Mouse (Mus musculus) right cerebral cortex, postnatal 36 days (tissue): ENCODE data around the gene Pcnx2.
A peak's percentile ranks its signal among the peaks of the same experiment; 100 is the strongest.

ENCODE experiments used
- DNase-seq, 2 experiments: peaks; one replicate each; pipeline ENCODE4 v3.0.0; 2022; ENCODE audit warnings: low spot score in 2 of 2, mixed read lengths in 1 of 2

The Pcnx2 gene

DNA sequence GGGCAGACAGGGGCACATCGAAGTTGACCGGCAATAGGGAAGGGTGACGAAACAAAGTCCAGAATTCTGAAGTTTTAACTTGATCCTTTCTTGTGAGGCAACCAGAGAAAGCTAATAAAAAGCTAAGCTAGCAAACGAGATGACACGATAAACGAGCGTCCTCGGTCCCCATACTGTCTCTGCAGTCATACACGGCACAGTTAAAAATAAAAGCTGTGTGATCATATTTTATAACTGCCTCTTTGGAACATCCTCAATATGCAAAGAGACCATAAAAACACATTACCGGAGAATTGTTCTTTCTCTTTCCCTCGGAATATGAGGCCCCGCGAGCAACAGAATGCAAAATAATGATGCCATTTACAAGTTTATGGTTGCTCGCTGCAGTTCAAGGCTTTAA is 76.1 kb downstream of the Pcnx2 start:
- DNase-seq, result no peak

DNA sequence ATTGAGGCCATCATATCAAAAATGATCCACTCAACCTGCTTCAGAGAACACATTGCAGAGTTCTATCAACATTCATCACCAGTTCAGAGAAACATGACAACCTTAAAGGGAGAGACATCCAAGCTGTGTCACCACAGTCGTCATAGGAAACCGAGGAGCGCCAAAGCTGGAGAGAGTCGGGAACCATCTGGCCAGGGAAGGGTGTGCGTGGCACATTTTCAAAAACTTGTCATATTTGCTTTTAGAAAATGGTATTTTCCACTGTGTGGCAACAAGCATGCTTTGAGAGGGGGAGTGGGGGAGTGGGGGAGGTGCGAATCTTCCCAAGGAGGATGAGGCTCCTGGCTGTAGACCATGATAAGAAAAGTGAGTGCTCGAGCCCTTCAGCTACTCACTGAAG is 78.3 kb downstream of the Pcnx2 start:
- peak; percentile 59 to 68 for DNase-seq

DNA sequence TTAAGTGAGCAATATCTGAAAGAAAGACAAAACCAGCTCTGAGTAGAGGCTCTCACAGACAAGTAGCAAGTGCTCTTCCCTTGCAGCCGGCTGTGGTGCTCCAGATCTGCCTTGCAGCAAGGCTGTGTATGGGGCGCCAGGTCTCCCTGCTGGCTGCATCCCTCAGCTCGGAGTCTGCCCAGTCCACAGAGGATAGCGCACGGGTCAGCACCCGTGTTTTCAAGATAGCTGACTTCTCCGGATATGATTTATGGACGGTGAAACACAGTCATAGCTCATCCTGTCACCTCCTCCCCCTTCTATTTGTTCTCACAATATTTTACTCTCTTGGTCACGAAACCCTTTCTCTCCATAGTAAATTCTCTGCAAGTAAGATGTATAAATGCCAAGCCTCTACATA is 79.3 kb downstream of the Pcnx2 start:
- DNase-seq, result no peak

DNA sequence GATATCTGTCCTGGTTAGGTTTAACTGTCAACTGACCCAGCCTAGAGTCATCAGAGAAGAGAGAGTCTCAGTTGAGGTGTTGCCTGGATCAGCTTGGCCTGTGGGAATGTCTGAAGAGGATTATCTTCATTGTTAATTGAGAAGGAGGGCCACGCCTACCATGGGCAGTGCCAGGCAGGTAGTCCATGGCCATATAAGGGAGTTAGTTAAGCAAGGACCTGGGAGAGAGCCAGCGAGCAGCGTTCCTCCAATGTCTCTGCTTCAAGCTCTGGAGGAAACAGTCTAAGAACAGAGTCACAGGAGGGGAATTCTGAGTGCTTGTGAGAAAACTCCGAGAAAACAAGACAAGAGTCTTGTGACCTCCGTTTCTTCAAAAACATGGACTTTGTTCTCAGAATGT is 81.4 kb downstream of the Pcnx2 start:
- no peak for DNase-seq

DNA sequence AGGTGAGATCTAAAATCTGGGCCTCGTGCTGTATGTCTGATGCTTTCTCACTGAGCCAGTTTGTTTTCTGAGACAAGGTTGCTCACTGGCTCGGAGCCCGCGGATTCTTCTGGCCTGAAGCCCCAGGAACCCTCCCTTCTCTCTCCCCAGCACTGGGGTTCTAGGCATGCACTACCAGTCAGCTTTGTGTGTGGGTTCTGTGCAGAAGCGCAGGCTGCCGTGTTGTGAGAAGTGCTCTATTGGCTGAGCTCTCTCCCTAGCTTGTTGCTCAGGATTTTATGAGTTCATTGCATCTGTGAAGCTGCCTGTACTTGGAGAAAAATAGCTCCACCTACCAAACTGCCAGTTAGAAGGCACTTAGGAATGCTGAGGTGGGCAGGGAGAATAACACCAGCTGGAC is 89.3 kb downstream of the Pcnx2 start:
- DNase-seq, result peak; percentile 80 to 82

DNA sequence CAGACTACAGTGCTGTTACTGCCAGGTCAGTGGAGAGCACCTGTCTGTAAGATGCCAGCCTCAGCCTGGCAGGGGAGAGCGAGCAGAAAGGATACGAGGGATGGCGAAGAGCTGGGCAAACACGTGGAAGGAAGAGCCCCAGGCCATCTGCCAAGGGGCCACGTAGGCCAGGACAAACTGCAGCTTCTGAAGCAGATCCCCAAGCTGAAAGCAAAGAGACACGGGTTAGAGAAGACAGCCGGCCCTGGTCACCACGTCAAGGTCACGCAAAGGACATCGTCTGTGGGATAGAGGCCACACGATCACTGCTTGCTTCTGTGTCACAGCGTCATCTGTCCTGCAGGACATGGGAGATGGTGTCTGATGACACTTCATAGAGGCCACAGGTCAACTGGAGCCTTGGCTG is 90.2 kb downstream of the Pcnx2 start:
- no peak for DNase-seq

DNA sequence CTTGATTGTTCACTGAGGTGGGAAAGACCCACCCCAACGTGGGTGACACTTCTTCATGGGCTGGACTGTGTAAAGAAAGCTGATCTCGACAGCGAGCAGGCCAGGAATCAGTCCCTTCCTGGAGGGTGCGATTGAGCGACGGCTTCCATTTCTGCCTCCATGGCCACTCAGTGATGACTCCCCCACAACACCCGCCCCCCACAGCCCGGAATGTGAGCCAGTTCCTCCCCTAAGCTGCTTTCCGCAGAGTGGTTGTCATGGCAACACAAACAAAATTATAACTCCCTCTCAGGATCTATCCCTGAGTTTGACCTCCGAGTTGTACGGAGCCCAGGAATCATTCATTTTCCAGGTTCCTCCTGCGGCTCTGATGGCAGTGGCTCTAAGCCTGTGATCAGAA is 91.7 kb downstream of the Pcnx2 start:
- peak in 1 of 2 experiments; percentile 28 for DNase-seq

DNA sequence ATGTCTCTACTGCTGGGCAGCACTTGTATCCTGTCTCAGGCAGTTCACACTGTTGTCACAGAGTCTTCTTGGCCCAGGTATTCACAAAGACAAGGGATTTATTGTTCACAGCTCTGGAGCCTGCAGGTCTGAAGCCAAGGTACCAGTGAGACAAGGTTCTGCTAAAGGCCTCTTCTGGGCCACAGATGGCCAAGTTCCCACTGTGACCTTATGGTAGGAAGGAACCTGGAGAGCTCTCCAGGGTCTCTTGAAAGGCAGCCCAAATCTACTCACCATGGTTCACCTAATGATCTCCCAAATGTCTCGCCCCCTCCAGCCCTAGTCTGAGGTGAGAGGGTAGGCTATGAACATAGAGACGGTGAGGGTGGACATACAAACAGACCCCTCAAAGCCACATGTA is 101.1 kb downstream of the Pcnx2 start:
- DNase-seq, result no peak

DNA sequence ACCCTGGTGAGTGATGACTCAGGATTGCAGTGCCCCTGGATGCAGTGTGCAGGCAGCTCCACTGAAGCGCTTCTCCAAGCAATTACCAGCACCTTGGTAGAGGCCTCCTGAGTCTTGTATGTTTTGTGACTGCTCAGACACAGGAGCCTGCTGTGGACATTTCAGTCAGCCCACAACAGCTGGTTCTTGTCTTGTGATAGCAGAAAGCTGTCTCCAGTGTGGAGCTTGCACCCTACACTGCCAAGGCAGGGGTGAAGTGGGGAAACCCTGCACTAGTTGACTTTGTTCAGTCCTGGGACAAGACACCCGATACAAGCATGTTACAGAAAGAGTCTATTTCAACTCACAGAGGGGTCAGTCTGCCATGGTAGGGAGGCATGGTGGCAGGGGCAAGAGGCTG is 102.8 kb downstream of the Pcnx2 start:
- DNase-seq, result no peak

DNA sequence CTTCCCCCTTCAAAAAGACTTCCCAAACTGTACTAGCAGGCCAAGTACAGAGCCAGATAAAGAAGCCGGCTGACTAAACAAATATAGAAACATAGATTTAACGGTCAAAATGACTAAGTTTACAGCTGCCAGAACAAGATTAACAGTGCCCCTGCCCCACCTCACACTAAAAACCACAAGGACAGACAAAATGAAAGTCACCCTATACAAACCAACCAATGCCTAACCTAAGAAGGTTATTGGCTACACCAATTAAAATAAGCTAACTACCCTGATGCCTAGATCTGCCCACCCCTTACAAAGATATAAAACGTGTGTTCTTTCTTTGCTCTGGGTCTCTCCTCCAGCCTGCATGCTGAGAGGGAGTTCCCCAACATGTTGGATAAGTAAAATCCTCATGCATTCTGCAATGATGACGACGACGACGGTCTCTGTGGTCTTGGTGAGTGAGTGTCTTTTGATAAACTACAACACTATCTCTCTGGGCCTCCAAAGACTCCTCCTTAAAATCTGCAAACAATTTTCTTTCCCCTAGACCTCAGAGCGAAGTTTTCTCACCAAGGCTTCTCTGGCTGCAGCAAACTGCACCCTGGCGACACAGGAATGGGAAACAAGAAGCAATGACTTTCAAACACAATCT is 105.2 kb downstream of the Pcnx2 start:
- DNase-seq, result no peak

DNA sequence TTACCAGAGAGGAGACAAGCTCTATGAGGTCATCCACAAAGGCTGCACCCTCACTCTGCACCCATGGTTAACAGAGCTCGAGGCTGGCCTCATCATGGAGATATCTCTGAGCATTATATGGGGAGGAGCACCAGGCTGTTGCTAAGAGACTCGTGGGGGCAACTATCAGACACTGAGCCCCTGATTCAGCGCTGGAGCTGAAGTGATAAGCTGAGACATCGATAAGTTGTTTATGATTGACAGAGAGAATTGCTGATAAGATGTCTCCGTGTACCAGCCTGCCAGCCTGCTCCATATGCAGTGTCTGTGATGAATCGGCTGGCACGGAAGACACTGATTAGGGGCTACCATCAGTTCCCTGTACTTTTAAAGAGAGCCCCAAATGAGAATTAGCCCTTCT is 111.2 kb downstream of the Pcnx2 start:
- DNase-seq, result no peak

DNA sequence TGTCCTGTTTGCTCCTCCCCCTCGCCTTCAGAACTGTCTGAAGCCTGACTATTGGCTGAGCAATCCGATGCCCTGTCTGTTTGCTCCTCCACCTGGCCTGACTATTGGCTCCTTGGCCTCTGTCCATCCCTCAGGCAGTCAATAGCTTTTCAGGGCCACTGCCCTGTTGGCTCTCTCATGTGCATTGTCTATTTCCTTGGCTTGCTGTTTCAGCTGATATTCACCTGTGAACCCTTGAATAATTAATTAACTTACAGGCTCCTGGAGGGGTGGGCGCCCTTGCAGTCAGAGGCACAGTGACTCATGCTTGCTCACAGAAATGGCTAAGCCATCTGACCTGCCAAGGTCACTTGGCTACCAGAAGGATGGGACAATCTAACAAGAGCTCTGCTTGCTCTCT is 116.0 kb downstream of the Pcnx2 start:
- no peak for DNase-seq

DNA sequence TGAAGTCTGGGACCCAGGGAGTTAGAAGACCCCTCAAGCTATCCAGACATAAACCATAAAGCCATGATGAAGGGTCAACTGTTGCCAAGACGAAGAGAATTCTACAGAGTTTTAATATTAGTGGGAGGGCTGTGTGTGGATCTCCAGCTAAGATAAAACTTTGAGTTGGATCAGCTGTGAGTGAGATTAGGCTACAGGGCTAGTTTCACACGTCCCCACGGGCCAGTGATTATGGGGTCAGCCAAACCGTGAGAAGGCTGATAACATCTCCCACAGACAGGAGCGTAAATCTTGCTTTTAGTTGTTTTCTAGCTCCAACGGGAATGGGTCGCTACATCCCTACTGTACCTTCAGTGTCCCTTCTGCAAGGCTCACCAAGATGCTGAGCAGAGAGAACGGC is 118.5 kb downstream of the Pcnx2 start:
- no peak for DNase-seq

DNA sequence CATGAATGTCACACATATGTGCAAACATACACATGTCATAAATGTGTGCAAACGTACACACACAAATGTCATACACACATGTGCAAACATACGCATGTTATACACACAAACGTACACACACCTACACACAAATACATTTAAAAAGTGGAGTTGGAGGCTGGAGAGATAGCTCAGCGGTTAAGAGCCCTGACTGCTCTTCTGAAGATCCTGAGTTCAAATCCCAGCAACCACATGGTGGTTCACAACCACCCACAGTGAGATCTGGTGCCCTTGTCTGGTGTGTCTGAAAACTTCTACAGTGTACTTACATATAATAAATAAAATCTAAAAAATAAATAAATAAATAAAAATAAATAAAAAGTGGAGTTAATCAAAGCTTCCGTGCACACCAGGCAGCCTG is 119.2 kb downstream of the Pcnx2 start:
- no peak for DNase-seq

DNA sequence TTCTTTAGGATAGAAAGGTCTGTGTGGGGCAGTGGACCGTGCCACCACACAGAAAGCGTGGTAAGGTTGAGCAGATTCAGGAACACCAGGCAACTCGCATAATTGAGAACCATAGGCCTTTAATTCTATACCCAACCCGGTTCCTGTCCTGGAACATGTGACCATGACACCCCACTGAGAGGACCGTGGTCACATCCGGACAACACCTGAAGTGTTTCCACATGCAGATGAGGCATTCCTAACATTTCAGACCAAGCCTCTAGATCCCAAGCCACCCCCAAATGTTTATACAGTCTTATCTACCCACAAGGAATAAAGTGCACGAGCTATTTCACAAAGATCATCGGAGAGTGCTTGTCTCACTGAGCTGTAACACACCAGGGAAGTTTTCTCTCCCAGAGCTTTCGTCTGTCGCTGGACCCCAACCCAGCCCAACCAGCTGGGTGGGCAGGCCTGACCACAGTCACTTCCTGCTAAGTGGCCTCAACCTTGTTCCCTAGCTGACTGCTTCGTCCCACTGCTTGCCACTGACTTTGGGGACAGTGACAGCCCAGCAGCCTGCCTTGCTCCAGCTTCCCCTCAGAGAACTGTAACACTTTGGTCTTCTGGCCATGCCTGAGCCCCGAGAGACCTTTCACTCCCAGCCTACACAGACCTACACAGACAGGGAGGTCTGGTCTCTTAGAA is 120.5 kb downstream of the Pcnx2 start:
- no peak for DNase-seq

DNA sequence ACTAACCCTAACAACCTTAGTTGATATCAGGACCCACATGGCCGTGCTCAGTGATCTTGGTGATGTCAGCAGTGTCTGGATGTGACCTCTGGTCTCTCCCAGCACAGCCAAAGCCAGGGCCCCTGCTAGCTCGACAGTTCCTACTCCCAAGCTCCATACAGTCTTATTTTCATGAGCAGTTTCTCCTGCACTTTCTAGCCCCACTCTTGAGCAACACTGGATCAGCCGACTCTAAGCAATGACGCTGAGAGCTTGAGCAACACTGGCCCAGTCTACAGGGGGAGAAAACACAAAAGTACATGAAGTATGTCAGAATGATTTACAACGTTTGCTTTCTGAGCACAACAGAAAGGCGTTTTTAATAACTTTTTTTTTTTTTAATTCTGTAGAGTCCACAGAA is 121.3 kb downstream of the Pcnx2 start:
- DNase-seq, result no peak

DNA sequence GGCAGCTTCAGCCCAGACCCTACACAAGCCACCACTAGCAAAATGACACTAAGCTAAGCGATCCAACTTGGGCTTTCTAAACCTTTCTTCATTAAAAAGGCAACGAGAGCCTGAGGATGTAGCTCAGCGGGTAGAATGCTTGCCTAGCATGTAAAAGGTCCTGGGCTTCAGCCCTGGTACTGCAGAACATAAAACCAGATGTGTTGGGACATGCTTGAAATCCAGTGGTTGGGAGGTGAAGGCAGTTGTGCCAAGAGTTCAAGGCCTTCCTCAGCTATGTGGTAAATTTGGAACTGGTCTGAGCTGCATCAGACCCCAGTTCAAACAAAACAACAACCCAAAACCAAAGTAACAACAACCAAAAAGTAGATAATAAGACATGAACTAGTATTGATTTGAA is 121.8 kb downstream of the Pcnx2 start:
- DNase-seq, result no peak

DNA sequence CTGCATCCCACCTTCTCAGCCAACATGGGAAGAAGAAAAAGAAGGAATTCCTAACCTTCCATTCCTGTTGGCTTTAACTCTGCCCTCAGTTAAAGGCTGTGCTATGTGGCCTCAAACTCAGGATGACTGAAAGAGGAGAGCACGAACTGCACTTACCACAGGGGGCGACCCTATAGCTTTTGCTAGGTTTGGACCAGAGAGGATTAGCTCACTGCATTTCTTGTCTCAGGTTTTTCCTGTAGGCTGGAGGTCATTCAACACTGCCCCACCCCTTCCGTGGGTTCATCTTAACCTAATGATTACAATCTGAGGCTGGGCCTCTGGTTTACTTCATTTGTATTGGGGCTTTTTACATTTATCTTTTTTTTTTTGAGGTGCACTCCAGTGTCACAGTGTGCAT is 123.1 kb downstream of the Pcnx2 start:
- no peak for DNase-seq

DNA sequence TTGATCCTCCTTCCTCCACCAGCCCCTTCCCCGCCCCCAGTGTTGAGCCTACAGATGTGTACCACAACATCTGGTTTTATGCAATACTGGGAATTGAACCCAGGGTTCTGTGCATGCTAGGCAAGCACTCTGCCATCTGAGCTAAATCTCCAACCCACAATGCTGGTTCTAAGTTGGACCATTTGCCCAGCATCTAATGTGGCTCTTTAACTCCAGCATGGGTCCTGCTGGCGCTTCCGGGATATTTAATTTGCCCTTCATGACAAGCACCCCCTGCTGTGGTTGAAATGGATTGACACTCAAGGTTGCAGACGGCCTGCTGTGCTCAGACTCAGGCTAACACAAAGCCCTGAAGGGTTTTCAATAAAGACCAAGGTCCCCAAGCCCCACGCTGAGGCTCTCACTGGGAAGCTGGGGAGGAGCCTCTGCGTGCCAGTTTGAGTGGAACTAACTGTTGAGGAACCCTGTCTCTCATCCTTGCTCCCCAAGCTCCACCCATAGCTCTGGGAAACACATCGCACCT is 124.8 kb downstream of the Pcnx2 start:
- no peak for DNase-seq

DNA sequence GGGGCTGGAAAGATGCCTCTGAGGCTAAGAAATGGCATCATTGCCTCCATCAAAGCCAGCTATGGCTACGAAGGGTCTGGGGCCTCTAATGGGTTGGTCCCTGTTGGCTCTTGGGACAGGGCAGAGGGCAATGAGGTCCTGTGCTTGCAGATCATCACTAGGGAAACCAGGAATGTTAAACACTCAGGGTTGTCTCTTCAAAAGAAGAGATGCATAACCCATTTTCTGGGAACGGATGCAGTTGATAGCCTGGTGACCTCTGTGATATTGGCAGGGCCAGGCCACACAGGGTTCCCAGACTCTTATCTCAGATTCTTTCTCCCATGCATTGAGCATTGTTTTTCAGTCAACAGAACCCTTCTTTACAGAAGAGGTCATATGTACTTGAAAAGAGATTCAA is 125.8 kb downstream of the Pcnx2 start:
- DNase-seq, result no peak

DNA sequence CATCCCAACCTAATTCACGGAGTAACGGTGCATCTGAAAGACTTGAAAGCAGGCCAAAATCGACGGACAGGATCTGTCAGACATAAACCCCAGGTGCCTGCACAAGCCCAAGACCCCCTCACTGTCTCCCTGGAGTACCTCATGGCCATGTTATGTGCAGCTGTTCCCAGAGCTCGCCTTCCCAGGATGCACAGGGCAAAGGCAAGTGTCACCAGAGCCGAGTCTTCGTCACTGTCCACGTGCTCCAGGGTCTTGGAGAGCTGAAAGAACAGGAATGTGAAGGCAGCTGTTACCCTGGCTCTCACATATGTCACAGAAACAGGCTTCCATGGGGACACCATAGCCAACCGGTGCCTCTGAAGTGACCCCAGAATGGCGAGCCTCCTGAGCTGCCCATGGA is 130.0 kb downstream of the Pcnx2 start:
- DNase-seq, result no peak

DNA sequence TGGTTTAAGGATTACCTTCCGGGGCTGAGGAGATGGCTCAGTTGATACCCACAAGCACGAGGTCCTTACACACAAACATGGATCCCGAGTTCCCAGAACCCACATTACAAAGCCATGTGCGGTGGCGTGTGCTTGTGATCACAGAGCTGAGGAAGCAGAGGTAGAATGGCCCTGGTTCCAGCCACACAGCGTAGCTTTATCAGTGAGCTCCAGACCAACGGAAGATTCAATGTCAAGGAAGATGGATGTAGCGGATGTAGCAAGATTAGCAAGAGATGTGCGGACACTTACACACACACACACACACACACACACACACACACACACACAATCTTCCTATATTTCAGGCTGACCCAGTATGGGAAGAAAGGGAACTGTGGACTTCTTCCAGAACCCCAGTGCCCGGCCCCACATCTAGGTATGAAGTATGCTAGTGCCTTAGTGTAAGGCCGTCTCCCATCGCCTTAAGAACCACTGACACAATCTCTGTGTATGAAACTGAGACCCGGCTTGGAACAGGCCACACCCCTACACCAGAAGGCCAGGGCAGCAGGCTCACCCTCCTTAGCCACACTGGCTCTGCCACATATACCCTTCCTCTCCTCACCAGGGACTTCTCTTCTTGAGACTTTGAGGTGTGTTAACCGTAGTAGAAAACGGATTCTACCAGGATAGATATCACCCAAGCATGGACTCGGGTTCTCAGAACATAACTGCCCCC is 134.9 kb downstream of the Pcnx2 start:
- no peak for DNase-seq

DNA sequence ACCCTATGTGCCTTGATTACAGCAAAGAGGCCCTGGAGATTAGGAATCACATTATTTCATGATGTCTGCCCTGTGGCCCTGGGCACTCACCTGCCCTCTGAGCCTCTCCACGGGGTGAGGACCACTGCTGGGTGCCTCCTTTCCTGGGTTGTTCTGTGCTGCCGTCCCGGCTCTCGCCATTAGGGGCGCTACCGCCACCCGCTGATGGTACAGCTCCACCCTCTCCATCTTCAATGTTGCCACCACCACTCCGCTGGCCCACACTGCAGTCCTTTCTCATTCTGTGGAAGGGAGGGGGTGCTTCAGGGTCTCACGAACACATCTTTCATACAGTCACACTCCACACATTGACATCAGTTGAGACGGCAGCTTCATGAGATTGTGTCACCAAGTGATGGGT is 139.1 kb downstream of the Pcnx2 start:
- no peak for DNase-seq
